Mouse (Mus musculus): ENCODE measurements around the gene Prkaca.

Prkaca gene

DNA sequence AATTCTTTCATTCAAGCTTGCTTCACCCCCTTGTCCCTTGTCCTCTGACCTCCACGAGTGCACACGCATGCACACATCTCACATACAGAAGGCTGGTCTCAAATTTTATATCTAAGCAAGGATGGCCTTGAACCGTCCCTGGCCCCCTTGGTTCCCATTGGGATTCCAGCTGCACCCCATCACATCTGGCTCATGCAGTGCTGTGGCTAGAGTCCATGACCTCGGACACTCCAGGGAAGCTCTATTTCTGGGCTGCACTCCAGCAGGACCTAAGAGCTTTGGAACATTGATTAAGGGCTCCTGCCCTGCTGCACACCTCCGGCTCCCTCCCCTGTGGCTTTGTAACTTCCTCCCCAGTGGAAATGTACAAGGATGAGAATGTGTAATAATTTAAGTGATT is 65.2 kb downstream of the Prkaca start:
- no peak for DNase-seq (ENCODE audit: low spot score in 2 of 2)

DNA sequence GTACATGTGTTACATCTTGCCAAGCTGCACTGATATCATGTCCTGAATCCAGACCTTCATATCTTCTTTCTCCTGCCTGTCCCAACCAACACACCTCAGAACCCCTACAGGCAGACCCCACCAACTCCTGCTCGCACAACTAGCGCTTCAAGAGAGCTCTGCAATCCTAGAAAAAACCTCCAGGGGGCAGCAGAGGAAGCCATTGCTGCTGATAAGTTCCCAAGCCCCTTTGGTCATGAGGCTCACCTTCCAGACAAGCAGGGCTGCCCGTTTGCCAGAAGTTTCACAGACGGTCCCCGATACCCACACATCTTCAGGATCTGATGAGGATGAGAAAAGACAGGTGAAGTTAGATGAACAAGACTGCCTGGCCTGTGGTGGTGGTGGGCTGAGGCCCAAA is 66.3 kb downstream of the Prkaca start:
- peak; percentile 78 for DNase-seq (ENCODE audit: low spot score in 2 of 2)

- DNase-seq (ENCODE audit: low spot score in 2 of 2), result peak; percentile 13 to 31
These were observed 69.5 kb downstream of the Prkaca start, which contains the start of gene Il27ra for GRCm38 (mm10) chr8:84042066-84042947. Il27ra (minus strand) TSS chr8:84042589.

- no peak for DNase-seq (ENCODE audit: low spot score in 2 of 2)
These were observed 70.2 kb downstream of the Prkaca start for GRCm38 (mm10) chr8:84042948-84043342.

- DNase-seq (ENCODE audit: low spot score in 2 of 2), result no peak
These were observed 71.3 kb downstream of the Prkaca start for GRCm38 (mm10) chr8:84044103-84044502.

- no peak for DNase-seq (ENCODE audit: low spot score in 2 of 2)
These were observed 72.1 kb downstream of the Prkaca start, which contains the start of gene Rln3 for GRCm38 (mm10) chr8:84044900-84045299. Rln3 (minus strand) TSS chr8:84045000.
